Mouse (Mus musculus): ENCODE data around the gene Snap25.

DNA sequence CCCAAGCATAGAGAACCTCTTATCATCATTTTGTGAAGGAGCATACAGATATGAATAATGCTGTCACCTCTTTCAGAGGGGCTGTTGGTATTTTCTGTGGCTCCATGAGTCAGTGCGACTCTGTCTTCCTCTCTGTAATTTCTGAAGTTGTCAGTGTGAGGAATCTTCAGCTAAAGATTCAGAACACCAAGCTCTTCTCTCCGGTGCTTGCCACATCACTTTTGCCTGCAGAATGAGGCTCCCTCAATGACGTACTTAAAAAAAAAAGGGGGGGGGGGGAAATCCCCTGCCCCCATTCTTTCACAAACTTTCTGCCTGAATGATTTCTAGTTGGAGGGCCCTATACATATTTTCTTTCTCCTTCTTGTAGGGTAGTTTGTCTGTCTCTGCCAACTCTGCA is 2.1 kb upstream of the Snap25 start:
- TF ChIP-seq CTCF (IDR thresholded peaks at IDR 0.05; ENCODE audit: low read depth) (no peak), EP300 (IDR thresholded peaks at IDR 0.05; ENCODE audit: low read depth) (no peak)
